ENCODE assay signal across 13 mouse cellular contexts in the genomic region with DNA sequence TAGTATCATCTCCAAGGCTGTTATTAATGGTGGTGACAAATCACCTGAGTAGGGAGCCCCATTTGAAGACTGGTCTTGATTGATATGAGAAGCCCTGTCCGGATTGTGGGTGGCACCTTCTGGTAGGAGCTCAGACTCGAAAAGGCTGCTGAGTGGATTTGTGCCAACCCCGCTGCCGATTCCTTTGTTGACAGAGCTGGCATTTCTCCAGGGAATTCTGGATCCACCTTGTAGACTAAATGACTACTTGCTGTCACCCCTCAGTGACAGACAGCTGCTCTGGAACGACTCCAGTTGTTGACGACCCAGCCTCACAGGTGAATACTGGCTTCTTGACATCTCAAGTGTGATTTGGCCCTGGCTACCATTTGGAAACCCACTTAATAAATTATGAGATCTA. TPM values are rescaled to one million over a fixed set of nuclear protein-coding genes. Genes with fewer than 3 reads are reported as not detected.
A peak's percentile ranks its signal among the peaks of the same experiment; 100 is the strongest.
DNase-seq lines count a peak whose midpoint lies in the region; ATAC-seq and TF ChIP-seq lines count a peak whose summit lies in the region.
"Had no signal": no experiment of that assay in that cellular context is flagged by ENCODE, and none has a peak within 500 bp of the region (broad histone marks: within the 10 kb centered on the region; RNA-seq: fewer than 3 reads in every experiment).

No protein-coding gene starts in this region.

- no peak for TF ChIP-seq POLR2A in lung, adult 2 months (IDR thresholded peaks at IDR 0.05; ENCODE audit: borderline replicate concordance, extremely low read depth, low read depth, low read length)

- TF ChIP-seq EP300 in lung, postnatal 0 days (IDR thresholded peaks at IDR 0.05) = no peak

- H3K27me3 ChIP-seq in lung, postnatal 0 days (replicated peaks; ENCODE audit: insufficient read depth, low read length) = no peaks in the 10 kb centered on the region
- H3K27me3 ChIP-seq: limb, embryonic 12.5 days had no signal

- H3K36me3 ChIP-seq in lung, postnatal 0 days (ENCODE audit: insufficient read depth, low read length) = no peaks in the 10 kb centered on the region

- H3K4me1 ChIP-seq in lung, adult 2 months (ENCODE audit: control insufficient read depth, insufficient read depth, low read length) = no peaks in the 10 kb centered on the region
- H3K4me1 ChIP-seq in lung, postnatal 0 days (ENCODE audit: insufficient read depth, low read depth, low read length) = no peaks in the 10 kb centered on the region

- TF ChIP-seq CTCF in lung, adult 2 months (IDR thresholded peaks at IDR 0.05; ENCODE audit: insufficient read depth, low read length) = no peak
- TF ChIP-seq CTCF in lung, postnatal 0 days (IDR thresholded peaks at IDR 0.05) = no peak

- H3K9me3 ChIP-seq in lung, postnatal 0 days (ENCODE audit: low read length) = no peaks in the 10 kb centered on the region
- H3K9me3 ChIP-seq: limb, embryonic 12.5 days had no signal

- H3K4me2 ChIP-seq in lung, postnatal 0 days (replicated peaks; ENCODE audit: low read depth, low read length) = no peak overlapping the region
- H3K4me2 ChIP-seq: limb, embryonic 12.5 days had no signal

- peak; percentile 31 for DNase-seq in heart, postnatal 4 days
- DNase-seq in heart, adult 8-10 months (ENCODE audit: low spot score) = no peak
- DNase-seq in lung, adult 18-20 months = peak; percentile 7 to 33
- DNase-seq in lung, adult 2 months = no peak
- peak; percentile 15 for DNase-seq in lung, postnatal 0 days (ENCODE audit: low spot score)
- no peak for DNase-seq in urinary bladder, postnatal 14 days (ENCODE audit: low spot score)
- DNase-seq: cerebellum, adult 18-20 months; embryo, embryonic 11 days had no signal

- ATAC-seq in lung, postnatal 0 days = no peak
- peak; percentile 6; the same call in 1 of the 2 replicates for ATAC-seq in megakaryocyte progenitor cell, adult 5-6 weeks (replicated peaks; ENCODE audit: poor library complexity)
- ATAC-seq: activated CD4-positive, CD25-positive, alpha-beta regulatory T cell, adult 4 months; CD4-positive, CD25-positive, alpha-beta regulatory T cell, adult 4 months had no signal

- no peak overlapping the region for H3K9ac ChIP-seq in lung, postnatal 0 days (replicated peaks; ENCODE audit: low read depth)
- H3K9ac ChIP-seq: limb, embryonic 12.5 days had no signal

- WGBS in lung, adult 2 months = 36% methylated on average over 6 of the region's 6 CpGs
- 30% methylated on average over 6 of the region's 6 CpGs for WGBS in lung, postnatal 0 days

- no peak overlapping the region for H3K4me3 ChIP-seq in lung, adult 2 months (replicated peaks; ENCODE audit: extremely low read depth, low read depth, low read length)
- no peak overlapping the region for H3K4me3 ChIP-seq in lung, postnatal 0 days (ENCODE audit: low read depth, low read length)
- H3K4me3 ChIP-seq: erythroblast, embryonic 14.5 days; limb, embryonic 12.5 days had no signal

- no peak overlapping the region for H3K27ac ChIP-seq in lung, postnatal 0 days (ENCODE audit: low read length)
- H3K27ac ChIP-seq: limb, embryonic 12.5 days had no signal

RNA-seq across cellular contexts. Expression of gene Tspan13, which starts 46.9 kb away (rescaled TPM):
- 10 to 100 TPM; 53.1 to 59.6 TPM for total RNA-seq in heart, postnatal 4 days (2021)
- 10 to 100 TPM; 34.4 to 50.7 (median 42.6) TPM for total RNA-seq in heart, adult 8-10 months (2022)
- 614 and 805 TPM in 2 replicates for polyA plus RNA-seq in lung, adult 2 months (2012; rRNA removed)
- 255 and 302 TPM in 2 replicates for polyA plus RNA-seq in lung, postnatal 0 days (2015; fragmentation: Nextera tagmentation; extraction: Ambion mirVana)
- total RNA-seq in megakaryocyte progenitor cell, adult 5-6 weeks (2015) = 32.4 and 48.3 TPM in 2 replicates
- 17.9 and 23.7 TPM in 2 replicates for total RNA-seq in megakaryocyte progenitor cell, adult 5-6 weeks (2017)

Comparison
In these comparisons a context has a peak if more than half of its experiments do, and no peak if none do; other contexts are left out.
1. DNase-seq: peak in heart, postnatal 4 days (single experiment), lung, adult 18-20 months (2 of 2) and lung, postnatal 0 days (single experiment); none in heart, adult 8-10 months (single experiment), lung, adult 2 months (single experiment) and urinary bladder, postnatal 14 days (single experiment).